Mouse (Mus musculus) macrophage (primary cell): ENCODE results near the gene Ndufb10. TPM values are rescaled to one million over a fixed set of nuclear protein-coding genes. Genes with fewer than 3 reads are reported as not detected.

ENCODE experiments used
- H3K27ac ChIP-seq: fragments of 350-480 bp; formaldehyde crosslinking; 2 replicates; pipeline ENCODE4 v1.9.0; 2021
- H3K36me3 ChIP-seq: fragments of 350-480 bp; formaldehyde crosslinking; 2 replicates; pipeline ENCODE4 v1.9.0; 2021; ENCODE audit errors: inconsistent target
- H3K4me3 ChIP-seq: fragments of 350-480 bp; formaldehyde crosslinking; 2 replicates; pipeline ENCODE4 v1.9.0; 2021; ENCODE audit errors: inconsistent target
- H3K79me2 ChIP-seq: fragments of 350-480 bp; formaldehyde crosslinking; 2 replicates; pipeline ENCODE4 v1.9.0; 2021; ENCODE audit errors: inconsistent target
- WGBS: methylation state at CpG from one replicate; pipeline ENCODE4 v1.1.7; 2026; ENCODE audit warnings: inconsistent platforms; ENCODE audit not compliant: missing documents; 5-methylcytosine and 5-hydroxymethylcytosine counted together
- polyA plus RNA-seq: library from polyadenylated mRNA; stranded (reverse); fragments of 250-400 nt; gene quantifications from 3 replicates; pipeline ENCODE4 v1.2.4, GENCODE M21; 2018; ENCODE audit warnings: inconsistent platforms

The Ndufb10 gene
- polyA plus RNA-seq, 1 experiment from 2014 or later = 178 TPM

DNA sequence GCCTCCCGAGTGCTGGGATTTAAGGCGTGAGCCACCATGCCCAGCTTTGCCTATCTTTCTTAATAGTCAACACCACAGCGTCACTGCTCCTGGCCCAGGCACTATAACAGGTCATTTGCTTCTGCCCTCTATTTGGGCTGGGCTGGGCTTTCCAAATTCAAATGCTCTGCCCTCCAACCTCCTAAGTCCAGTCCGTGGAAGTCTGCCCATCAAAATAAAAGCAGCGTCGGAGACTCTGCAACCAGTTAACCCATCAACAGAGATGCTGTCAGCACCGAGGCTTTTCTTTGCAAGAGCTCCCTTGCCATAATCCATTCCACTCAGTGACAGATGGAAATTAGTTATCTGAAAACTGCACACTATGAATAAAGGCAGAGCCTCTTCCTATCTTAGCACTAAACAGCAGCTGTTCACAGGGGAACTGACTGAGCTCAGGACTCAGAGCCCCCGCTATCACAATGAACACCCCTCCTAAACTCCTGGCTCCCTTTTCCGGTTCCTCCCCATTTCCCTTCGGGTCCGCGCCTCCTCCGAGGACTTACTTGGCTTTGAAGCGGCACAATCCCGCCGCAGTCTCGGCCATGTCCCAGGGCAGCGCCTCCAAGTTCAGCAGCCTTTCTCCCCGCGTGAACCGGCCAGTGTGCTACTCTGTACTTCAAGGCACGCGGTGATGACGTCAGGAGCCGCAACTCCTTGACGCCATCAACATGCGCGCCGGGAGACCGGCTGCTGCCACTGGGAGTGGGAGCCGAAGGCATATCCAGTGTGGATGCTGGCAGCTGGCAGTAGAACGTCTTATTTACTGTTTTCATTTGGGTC, 17.1 kb downstream of the Ndufb10 start, which contains the start of gene Tbl3:
Gene Tbl3 (minus strand): TSS at position 679 of the 819 bp plus-strand sequence.
- Histone ChIP-seq H3K27ac (peak within 1 kb of the TSS; percentile 51), H3K36me3 (peaks cover 12% of the 10 kb centered on the region; the same call in 1 of the 2 replicates), H3K79me2 (peaks cover 17% of the 10 kb centered on the region; the same call in 1 of the 2 replicates), H3K4me3 (peak within 1 kb of the TSS; percentile 91)
- WGBS = 3% methylated on average over 32 of the region's 32 CpGs

DNA sequence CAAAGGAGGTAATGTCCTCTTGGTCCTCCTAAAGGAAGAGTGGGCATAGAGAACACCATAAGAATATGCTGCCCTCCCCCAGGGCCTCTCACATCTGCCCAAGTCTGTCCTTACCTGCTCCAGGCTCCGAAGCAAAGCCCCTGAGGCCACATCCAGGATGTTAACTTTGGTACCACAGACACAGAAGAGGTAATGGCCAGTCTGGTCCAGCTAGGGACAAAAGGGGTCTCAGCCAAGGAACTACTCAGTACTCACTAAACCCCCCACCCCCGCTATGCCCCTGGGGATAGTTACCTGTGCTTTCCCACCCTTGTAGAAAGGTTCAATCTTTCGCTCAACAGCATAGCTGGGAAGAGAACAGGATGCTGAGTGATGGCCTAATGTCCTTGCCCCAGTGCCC, 18.5 kb downstream of the Ndufb10 start:
- WGBS = 88% methylated on average over 3 of the region's 3 CpGs
- H3K27ac ChIP-seq = no peak overlapping the region
- peaks cover 25% of the 10 kb centered on the region; the same call in 1 of the 2 replicates for H3K36me3 ChIP-seq
- peaks cover 17% of the 10 kb centered on the region; the same call in 1 of the 2 replicates for H3K79me2 ChIP-seq
- no peak overlapping the region for H3K4me3 ChIP-seq

DNA sequence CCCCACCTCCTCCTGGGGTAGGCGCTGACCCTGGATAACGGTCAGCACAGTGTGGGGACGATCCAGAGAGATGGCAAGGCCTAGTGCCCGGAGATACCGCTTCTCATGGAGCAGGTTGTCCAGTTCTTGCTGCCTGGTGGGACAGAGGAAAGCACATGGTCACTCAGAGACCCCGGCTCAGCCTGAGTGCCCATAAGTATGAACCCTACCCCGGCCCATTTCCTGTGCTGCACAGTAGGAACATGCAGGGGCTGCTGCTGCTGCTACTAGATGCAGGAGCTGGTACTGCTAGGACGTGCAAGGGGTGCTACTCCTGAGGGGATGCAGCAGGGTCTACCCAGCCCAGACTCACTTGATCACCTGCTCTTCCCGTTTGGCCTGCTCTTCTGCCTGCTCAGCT, 23.0 kb downstream of the Ndufb10 start:
- WGBS = 98% methylated on average over 7 of the region's 9 CpGs
- Histone ChIP-seq H3K27ac (no peak overlapping the region), H3K4me3 (no peak overlapping the region), H3K36me3 (peaks cover 33% of the 10 kb centered on the region; the same call in 1 of the 2 replicates), H3K79me2 (peaks cover 8% of the 10 kb centered on the region; the same call in 1 of the 2 replicates)

DNA sequence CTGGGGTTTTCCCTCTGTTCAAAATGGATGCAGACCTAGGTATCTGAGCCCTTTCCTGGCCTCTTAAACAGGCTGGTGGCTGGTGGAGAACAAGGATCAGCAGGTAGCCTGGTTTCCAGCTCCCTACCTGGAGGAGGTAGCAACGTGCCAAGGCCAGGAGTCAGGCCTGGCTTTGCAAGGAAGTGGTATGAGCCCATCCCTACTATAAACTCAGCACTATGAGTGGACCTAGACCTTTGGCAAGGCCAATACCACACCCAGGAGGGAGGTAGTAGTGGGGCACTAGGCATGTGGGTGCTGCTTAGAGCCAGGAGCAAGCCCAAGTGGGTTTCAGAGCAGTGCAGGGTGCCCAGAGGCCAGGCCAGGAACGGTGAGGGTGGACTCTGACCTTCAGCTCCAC, 24.8 kb downstream of the Ndufb10 start:
- 80% methylated on average over 2 of the region's 2 CpGs for WGBS
- peaks cover 31% of the 10 kb centered on the region; the same call in 1 of the 2 replicates for H3K36me3 ChIP-seq

DNA sequence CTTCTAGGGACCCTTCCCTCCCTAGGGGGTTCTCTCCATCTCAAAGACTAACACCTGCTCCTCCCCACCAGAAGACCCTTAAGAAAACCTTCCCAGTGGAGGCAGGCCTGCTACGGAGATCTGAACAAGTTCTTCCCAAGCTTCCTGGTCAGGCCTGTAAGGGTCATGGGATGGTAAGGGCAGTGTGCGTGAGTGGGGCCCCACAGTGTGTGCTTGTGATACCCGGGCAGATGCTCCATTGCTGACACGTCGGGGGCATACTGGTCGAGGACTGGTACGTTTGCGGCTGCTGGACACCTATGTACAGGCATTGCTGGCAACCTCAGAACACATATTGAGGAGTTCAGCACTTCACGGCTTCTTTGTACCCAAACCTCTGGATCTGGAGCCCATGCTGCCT, 25.6 kb downstream of the Ndufb10 start:
- Histone ChIP-seq H3K36me3 (peaks cover 24% of the 10 kb centered on the region; the same call in 1 of the 2 replicates), H3K4me3 (no peak overlapping the region), H3K79me2 (no peaks in the 10 kb centered on the region), H3K27ac (no peak overlapping the region)
- WGBS = 85% methylated on average over 9 of the region's 9 CpGs

More for the DNA sequence above, 24.8 kb downstream of the Ndufb10 start:
- H3K4me3 ChIP-seq = no peak overlapping the region
- H3K79me2 ChIP-seq = no peaks in the 10 kb centered on the region
- H3K27ac ChIP-seq = no peak overlapping the region

DNA sequence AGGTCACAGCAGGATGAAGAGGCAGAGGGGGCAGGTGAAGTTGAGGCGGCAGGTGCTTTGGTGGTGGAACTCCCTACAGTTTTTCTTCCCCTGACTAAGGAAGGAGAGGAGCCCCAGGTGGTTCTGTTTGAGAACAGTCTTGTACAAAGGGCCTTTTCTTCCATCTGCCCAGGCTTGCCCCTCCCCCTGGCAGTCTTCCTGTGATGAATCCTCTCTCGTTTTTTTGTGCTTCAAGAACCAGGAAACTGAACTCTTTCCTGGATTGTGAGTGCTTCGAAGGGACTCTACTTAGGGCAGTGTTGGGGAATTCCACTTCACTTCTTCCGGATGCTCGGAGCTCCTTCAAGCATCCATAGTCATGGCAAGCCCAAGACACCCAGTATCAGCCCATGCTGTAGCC, 26.3 kb downstream of the Ndufb10 start:
- no peak overlapping the region for H3K27ac ChIP-seq
- no peaks in the 10 kb centered on the region for H3K79me2 ChIP-seq
- no peak overlapping the region for H3K4me3 ChIP-seq
- peaks cover 23% of the 10 kb centered on the region; the same call in 1 of the 2 replicates for H3K36me3 ChIP-seq
- 57% methylated on average over 5 of the region's 5 CpGs for WGBS

DNA sequence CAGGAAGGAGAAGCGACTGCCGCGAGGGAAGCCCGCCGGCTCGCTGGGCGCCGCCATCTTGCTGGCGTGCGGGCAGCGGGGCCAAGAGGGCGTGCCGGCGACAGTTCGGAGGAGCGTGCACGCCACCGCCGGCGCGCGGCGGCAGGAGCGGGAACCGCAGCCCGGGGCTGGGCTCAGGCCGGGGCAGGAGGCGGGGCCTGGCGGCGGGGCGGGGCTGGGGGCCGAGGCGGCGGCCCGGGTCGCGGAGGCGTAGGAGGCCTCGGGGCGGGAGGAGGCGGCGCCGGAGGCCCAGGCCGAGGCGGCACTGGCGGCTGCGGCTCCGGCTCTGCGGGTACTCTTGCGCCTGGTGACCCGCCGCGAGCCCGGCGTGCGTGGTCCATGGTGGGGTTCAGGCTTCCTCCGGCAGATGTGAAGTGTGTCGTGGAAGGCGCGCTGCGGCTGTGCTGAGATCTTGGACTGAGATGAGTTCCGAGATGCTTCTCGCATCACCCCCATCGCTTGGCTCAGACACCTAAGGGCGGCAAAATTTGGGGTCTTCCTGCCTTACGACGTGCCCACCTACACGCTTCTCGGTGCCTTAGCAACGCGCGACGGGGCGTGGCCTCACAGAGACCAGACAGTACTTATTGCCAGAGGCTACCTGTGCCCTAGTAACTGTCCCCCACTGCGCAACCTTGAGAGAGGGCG, 28.1 kb downstream of the Ndufb10 start, which contains the start of the genes Gfer and Noxo1:
Gene Gfer (minus strand): TSS at position 146 of the 687 bp plus-strand sequence.
Gene Noxo1 (plus strand): TSS at position 224 of the 687 bp plus-strand sequence.
- Histone ChIP-seq H3K4me3 (peak within 1 kb of the TSS; percentile 67), H3K79me2 (no peaks in the 10 kb centered on the region), H3K27ac (no peak within 1 kb of the TSS), H3K36me3 (peaks cover 11% of the 10 kb centered on the region; the same call in 1 of the 2 replicates)
- WGBS = under 1% methylated on average over 59 of the region's 76 CpGs

DNA sequence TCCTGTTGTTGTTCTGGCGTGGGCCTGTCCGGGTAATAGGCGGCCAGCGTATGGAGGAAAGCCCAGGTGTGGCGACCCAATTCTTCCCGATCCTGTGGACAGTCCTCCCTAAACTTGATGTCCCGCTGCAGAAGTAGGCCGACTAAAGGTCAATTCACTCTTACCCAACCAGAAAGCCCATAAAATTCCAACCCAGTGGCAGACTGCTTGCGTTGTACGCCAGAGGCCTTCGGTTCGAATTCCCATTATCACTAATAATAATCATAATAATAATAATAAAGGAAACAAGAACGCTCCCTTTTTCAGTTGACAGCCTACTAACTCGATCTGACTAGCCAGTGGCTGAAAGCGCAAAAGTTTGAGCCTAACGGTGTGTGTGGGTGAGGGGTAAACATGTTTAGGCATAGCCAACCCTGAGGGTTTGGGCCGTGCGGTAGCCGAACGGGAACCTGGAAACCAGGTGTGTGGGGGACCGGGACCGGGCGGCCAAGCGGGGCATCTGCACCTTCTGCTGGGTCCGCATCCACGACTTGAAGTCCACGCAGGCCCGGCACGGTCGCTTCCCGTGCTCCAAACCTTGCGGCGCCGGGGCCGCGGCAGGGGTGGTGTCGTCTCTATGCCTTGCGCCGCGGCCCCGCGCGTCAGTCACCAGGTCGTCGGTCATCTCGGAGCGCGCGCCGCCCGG, 28.8 kb downstream of the Ndufb10 start:
- WGBS = 10% methylated on average over 43 of the region's 51 CpGs

DNA sequence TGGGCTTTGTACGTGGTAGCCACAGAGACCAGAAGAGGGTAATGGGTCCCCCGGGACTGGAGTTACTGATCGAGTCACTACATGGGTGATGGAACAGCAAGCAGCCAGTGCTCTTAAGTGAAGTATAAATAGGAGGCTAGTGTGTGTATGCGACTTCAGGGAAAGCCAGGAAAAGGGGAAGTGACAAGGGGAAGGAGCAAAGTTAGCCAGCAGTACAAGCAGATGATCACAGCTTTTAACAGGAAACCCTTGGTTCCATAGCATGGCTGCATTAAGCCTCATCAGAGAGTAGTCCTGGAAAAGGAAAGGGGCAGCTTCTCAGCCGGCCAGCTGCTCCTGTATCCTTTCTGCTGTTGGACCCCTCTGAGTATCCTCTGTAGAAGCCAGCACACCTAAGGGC, 31.9 kb downstream of the Ndufb10 start:
- H3K27ac ChIP-seq = peak overlapping the region; percentile 48
- H3K36me3 ChIP-seq = no peaks in the 10 kb centered on the region
- no peaks in the 10 kb centered on the region for H3K79me2 ChIP-seq
- 45% methylated on average over 5 of the region's 5 CpGs for WGBS
- H3K4me3 ChIP-seq = no peak overlapping the region

More for the DNA sequence above, 28.8 kb downstream of the Ndufb10 start:
- Histone ChIP-seq H3K36me3 (peaks cover 5% of the 10 kb centered on the region; the same call in 1 of the 2 replicates), H3K27ac (no peak overlapping the region), H3K79me2 (no peaks in the 10 kb centered on the region), H3K4me3 (peak overlapping the region; percentile 46)

DNA sequence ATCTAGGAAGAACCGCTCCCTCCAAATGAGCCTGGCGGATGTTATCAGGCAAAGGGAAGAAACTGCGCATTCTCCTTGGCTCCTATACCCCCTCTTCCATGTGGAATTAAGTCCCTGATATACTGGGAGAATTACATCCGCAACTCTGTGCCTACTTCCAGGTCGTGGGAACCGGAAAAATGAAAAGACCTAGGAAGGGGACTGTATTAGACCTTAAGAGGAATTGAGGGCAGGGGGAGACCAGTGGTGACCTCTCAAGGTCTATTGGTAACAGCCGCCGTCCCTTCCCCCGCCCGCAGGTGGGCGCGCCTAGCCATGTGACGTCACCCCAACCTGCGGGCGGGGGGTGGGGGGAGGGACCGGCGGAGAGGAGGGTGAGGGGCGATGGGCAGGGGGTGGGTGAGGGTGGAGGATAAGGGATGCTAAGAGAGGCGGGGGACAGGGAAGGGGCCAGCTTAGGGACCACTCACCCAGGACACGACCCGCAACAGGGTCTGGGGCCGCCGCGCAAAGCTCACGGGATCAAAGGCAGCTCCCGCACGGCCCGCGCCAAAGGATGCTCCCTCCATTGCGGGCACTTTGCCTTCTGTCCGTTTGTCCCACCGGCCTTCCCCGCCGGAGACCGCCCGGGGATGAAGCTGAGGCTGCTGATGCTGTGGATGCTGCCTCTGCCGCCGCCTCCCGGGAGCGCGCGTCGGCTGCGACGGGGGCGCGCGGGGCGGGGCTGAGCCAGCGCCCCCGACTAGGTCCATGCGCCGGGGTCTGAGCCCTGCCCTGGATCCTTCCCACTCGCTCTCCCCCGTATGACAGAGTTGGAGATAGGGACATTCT, 34.8 kb downstream of the Ndufb10 start, which contains the start of gene Syngr3:
Gene Syngr3 (minus strand): TSS at position 705 of the 831 bp plus-strand sequence.
- 10% methylated on average over 54 of the region's 55 CpGs for WGBS
- Histone ChIP-seq H3K27ac (no peak within 1 kb of the TSS), H3K36me3 (no peaks in the 10 kb centered on the region), H3K4me3 (no peak within 1 kb of the TSS), H3K79me2 (no peaks in the 10 kb centered on the region)

DNA sequence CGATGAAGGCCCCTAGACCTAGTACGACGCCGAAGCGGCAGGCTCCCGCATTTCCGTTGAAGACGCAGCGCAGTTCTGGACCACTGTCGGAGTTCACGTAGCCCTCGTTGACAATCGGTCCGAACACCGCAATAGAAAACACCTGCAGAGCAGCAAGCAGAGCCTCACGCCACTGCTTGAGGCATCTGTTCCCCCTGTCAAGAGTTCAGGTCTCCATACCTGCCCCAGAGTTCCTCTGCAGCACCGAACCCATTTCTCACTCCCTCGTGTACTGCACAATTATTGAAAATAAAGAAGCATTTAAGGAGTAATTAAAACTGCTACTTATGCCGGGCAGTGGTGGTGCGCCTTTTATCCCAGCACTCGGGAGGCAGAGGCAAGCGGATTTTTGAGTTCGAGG, 36.7 kb downstream of the Ndufb10 start:
- Histone ChIP-seq H3K36me3 (no peaks in the 10 kb centered on the region), H3K79me2 (no peaks in the 10 kb centered on the region), H3K4me3 (no peak overlapping the region), H3K27ac (no peak overlapping the region)
- WGBS = 40% methylated on average over 23 of the region's 23 CpGs

DNA sequence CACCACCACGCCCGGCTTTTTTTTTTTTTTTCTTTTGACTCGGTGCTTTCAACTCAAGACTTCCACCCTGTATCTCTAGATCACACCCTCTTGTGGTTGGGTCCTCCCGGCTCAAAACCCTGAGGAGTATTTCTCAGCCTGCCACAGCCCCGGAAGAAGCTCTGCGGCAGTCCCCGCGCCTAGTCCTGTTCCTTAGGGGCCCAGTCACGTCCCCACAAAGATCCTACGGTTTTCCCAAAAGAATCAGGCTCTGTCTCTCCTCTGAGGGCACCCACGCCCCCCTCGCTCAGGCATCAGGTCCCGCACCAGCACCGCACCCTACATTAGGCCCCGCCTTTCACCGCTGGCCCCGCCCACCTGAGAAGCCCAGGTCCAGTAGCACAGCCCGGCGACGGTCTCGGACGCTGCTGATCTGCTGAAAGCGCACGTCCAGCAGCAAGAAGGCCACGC, 37.1 kb downstream of the Ndufb10 start:
- Histone ChIP-seq H3K4me3 (peak overlapping the region; percentile 29), H3K36me3 (0 out of 2 replicates have a peak, but pooled peaks cover under 1% of the 10 kb centered on the region), H3K79me2 (no peaks in the 10 kb centered on the region), H3K27ac (no peak overlapping the region)
- WGBS = 3% methylated on average over 22 of the region's 25 CpGs

DNA sequence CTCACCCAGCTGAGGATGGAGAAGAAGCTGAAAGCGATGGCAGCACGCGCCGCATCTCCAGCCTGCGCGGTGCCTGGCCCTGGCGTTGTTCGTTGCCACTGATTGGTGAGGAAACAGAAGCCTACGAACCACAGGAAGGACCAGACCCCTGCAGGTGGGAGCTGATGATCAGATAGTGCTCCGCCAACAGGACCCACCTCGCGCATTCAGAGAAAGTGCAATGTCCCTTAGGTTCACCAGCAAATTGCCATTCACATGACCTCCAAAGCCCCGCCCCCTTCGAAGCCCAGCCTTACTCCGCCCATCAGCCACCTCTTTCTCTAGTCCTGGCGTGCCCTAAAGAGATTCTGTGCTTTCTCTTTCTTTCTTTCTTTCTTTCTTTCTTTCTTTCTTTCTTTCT, 37.8 kb downstream of the Ndufb10 start:
- Histone ChIP-seq H3K4me3 (peak overlapping the region; percentile 29; the same call in 1 of the 2 replicates), H3K79me2 (no peaks in the 10 kb centered on the region), H3K27ac (no peak overlapping the region), H3K36me3 (peaks cover 7% of the 10 kb centered on the region; the same call in 1 of the 2 replicates)
- WGBS = 45% methylated on average over 16 of the region's 16 CpGs
